9 mouse cellular contexts compared by ENCODE assay signal in genomic region chr8:95142985-95143804, GRCm38 (mm10). TPM values are rescaled to one million over a fixed set of nuclear protein-coding genes. Genes with fewer than 3 reads are reported as not detected.
DNase-seq lines count a peak whose midpoint lies in the region; ATAC-seq and TF ChIP-seq lines count a peak whose summit lies in the region.
"Had no signal": no experiment of that assay in that cellular context is flagged by ENCODE, and none has a peak within 500 bp of the region (broad histone marks: within the 10 kb centered on the region; RNA-seq: fewer than 3 reads in every experiment).

No protein-coding gene starts in this region.

- no peaks in the 10 kb centered on the region; the same call in 1 of the 2 replicates for H3K36me3 ChIP-seq in heart, embryonic 10.5 days
- H3K36me3 ChIP-seq in heart, postnatal 0 days (replicated peaks; ENCODE audit: control insufficient read depth, insufficient read depth, low read length), result no peaks in the 10 kb centered on the region
- no peaks in the 10 kb centered on the region for H3K36me3 ChIP-seq in lung, postnatal 0 days (ENCODE audit: insufficient read depth, low read length)
- H3K36me3 ChIP-seq: liver, embryonic 15.5 days had no signal

- peaks cover 16% of the 10 kb centered on the region for H3K27me3 ChIP-seq in heart, embryonic 10.5 days (ENCODE audit: insufficient read depth, poor library complexity, severe bottlenecking)
- H3K27me3 ChIP-seq in heart, postnatal 0 days (ENCODE audit: control insufficient read depth, insufficient read depth, low read length), result 0 out of 2 replicates have a peak, but pooled peaks cover 2% of the 10 kb centered on the region
- H3K27me3 ChIP-seq in lung, postnatal 0 days (replicated peaks; ENCODE audit: insufficient read depth, low read length), result no peaks in the 10 kb centered on the region

- peak overlapping the region; percentile 73 for H3K4me2 ChIP-seq in heart, postnatal 0 days (ENCODE audit: low read depth, low read length)
- peak overlapping the region; percentile 99; the same call in 1 of the 2 replicates for H3K4me2 ChIP-seq in lung, postnatal 0 days (replicated peaks; ENCODE audit: low read depth, low read length)

- no peak for TF ChIP-seq EP300 in heart, postnatal 0 days (IDR thresholded peaks at IDR 0.05; ENCODE audit: low read depth)
- TF ChIP-seq EP300 in lung, postnatal 0 days (IDR thresholded peaks at IDR 0.05), result 0 out of 2 replicates have a peak, but pooled peaks have one; percentile 82

- H3K4me1 ChIP-seq in heart, embryonic 10.5 days, result peaks cover 63% of the 10 kb centered on the region
- peaks cover 36% of the 10 kb centered on the region for H3K4me1 ChIP-seq in heart, postnatal 0 days (ENCODE audit: control insufficient read depth, insufficient read depth)
- H3K4me1 ChIP-seq in lung, postnatal 0 days (ENCODE audit: insufficient read depth, low read depth, low read length), result peaks cover 30% of the 10 kb centered on the region

- no peak for TF ChIP-seq CTCF in heart, postnatal 0 days (IDR thresholded peaks at IDR 0.05; ENCODE audit: low read depth)
- no peak; the same call in 1 of the 2 replicates for TF ChIP-seq CTCF in layer of hippocampus, adult 2 months (conservative IDR thresholded peaks at IDR 0.05)
- TF ChIP-seq CTCF in lung, postnatal 0 days (IDR thresholded peaks at IDR 0.05), result no peak

- no peak for DNase-seq in heart, embryonic 10.5 days (ENCODE audit: low spot score)
- no peak for DNase-seq in heart, adult 18-20 months
- peak; percentile 37 for DNase-seq in embryo, embryonic 10 days (ENCODE audit: low spot score)
- peak; percentile 41 for DNase-seq in heart, postnatal 0 days (ENCODE audit: low spot score)
- peak; percentile 37 to 48 for DNase-seq in layer of hippocampus, adult 2 months (ENCODE audit: low spot score in 2 of 2)
- peak; percentile 66 for DNase-seq in lung, postnatal 0 days (ENCODE audit: low spot score)
- DNase-seq in right cerebral cortex, postnatal 25 days, result peak; percentile 47

- no peak overlapping the region for H3K9ac ChIP-seq in heart, postnatal 0 days (replicated peaks; ENCODE audit: low read depth, low read length)
- H3K9ac ChIP-seq in lung, postnatal 0 days (replicated peaks; ENCODE audit: low read depth), result no peak overlapping the region

- no peaks in the 10 kb centered on the region for H3K9me3 ChIP-seq in heart, embryonic 10.5 days
- H3K9me3 ChIP-seq in heart, postnatal 0 days (replicated peaks; ENCODE audit: control insufficient read depth, low read length), result no peaks in the 10 kb centered on the region
- H3K9me3 ChIP-seq in lung, postnatal 0 days (ENCODE audit: low read length), result no peaks in the 10 kb centered on the region
- H3K9me3 ChIP-seq: liver, embryonic 15.5 days had no signal

- ATAC-seq in heart, postnatal 0 days (ENCODE audit: insufficient read depth, low read depth), result peak; percentile 12; the same call in 1 of the 2 replicates
- peak; percentile 53 for ATAC-seq in lung, postnatal 0 days
- no peak for ATAC-seq in activated CD4-positive, CD25-positive, alpha-beta regulatory T cell, adult 4 months

- WGBS in heart, embryonic 10.5 days, result 13% methylated on average over 17 of the region's 17 CpGs
- 30% methylated on average over 17 of the region's 17 CpGs for WGBS in heart, postnatal 0 days
- 14% methylated on average over 17 of the region's 17 CpGs for WGBS in lung, postnatal 0 days

- peak overlapping the region; percentile 89 for H3K27ac ChIP-seq in heart, embryonic 10.5 days
- peak overlapping the region; percentile 86 for H3K27ac ChIP-seq in heart, postnatal 0 days (ENCODE audit: low read depth)
- peak overlapping the region; percentile 97 for H3K27ac ChIP-seq in layer of hippocampus, adult 2 months
- peak overlapping the region; percentile 85 for H3K27ac ChIP-seq in lung, postnatal 0 days (ENCODE audit: low read length)

- H3K4me3 ChIP-seq in heart, embryonic 10.5 days, result peak overlapping the region; percentile 87
- H3K4me3 ChIP-seq in heart, postnatal 0 days (ENCODE audit: low read depth, low read length), result peak overlapping the region; percentile 61
- peak overlapping the region; percentile 78 for H3K4me3 ChIP-seq in layer of hippocampus, adult 2 months
- H3K4me3 ChIP-seq in lung, postnatal 0 days (ENCODE audit: low read depth, low read length), result no peak overlapping the region

RNA-seq across cellular contexts. Expression of gene Kifc3, which starts 59.4 kb away (rescaled TPM):
- 13.9 and 15.3 TPM in 2 replicates for polyA plus RNA-seq in heart, embryonic 10.5 days (2016; fragmentation: Nextera tagmentation; extraction: Ambion mirVana)
- total RNA-seq in heart, adult 18-20 months (2021), result 10 to 100 TPM; 73.0 to 91.6 TPM
- total RNA-seq in heart, postnatal 0 days (2014; rRNA removed; ENCODE audit: low replicate concordance), result 43.1 and 59.0 TPM in 2 replicates
- polyA plus RNA-seq in heart, postnatal 0 days (2015; fragmentation: Nextera tagmentation; extraction: Ambion mirVana), result 20.6 and 21.0 TPM in 2 replicates
- total RNA-seq in layer of hippocampus, adult 2 months (2021), result 10 to 100 TPM; 61.1 to 61.2 TPM
- polyA plus RNA-seq in lung, postnatal 0 days (2015; fragmentation: Nextera tagmentation; extraction: Ambion mirVana), result 23.7 and 32.4 TPM in 2 replicates
- 1 to 10 TPM in 1 of 2 experiments, not detected in 1; 1.3 TPM for polyA plus RNA-seq in activated CD4-positive, CD25-positive, alpha-beta regulatory T cell, adult 4 months (2017; shearing (Covaris generic))

Comparison
In these comparisons a context has a peak if more than half of its experiments do, and no peak if none do; other contexts are left out.
1. DNase-seq: peak in embryo, embryonic 10 days (single experiment), heart, postnatal 0 days (single experiment), layer of hippocampus, adult 2 months (2 of 2), lung, postnatal 0 days (single experiment) and right cerebral cortex, postnatal 25 days (single experiment); none in heart, embryonic 10.5 days (single experiment) and heart, adult 18-20 months (0 of 2).
2. Peak in every context shown above with its lines, with median percentiles within 50 percentile points of each other: H3K27ac ChIP-seq.